Mouse (Mus musculus) left cerebral cortex, postnatal 36 days (tissue): ENCODE data around the gene Ppp1r12b. TPM values are rescaled to one million over a fixed set of nuclear protein-coding genes. Genes with fewer than 3 reads are reported as not detected.
A peak's percentile ranks its signal among the peaks of the same experiment; 100 is the strongest.

Experiments used
- DNase-seq, 2 experiments: peaks; one replicate each; pipeline ENCODE4 v3.0.0; 2021 to 2022; ENCODE audit warnings: low spot score in 2 of 2, mixed read lengths in 1 of 2
- intact Hi-C: fragments of 180-260 bp; cut with DNase I; formaldehyde crosslinking; loops from one replicate; pipeline ENCODE4 v1.15.1; 2025
- total RNA-seq, 2 experiments: library from RNA; stranded (reverse); gene quantifications; 2 replicates each; pipeline ENCODE4 v1.2.3; 2021

The Ppp1r12b gene
- total RNA-seq, 2 experiments from 2014 or later, result 75.6 to 88.7 TPM

- DNase-seq, result no peak
- intact Hi-C loops, result no loop called here
These were observed 139.1 kb downstream of the Ppp1r12b start for GRCm38 (mm10) chr1:134816617-134817016.

GRCm38 (mm10) chr1:134815748-134816147 is 140.0 kb downstream of the Ppp1r12b start:
- intact Hi-C loops, result no loop called here
- DNase-seq, result no peak

GRCm38 (mm10) chr1:134805471-134805870 is 150.3 kb downstream of the Ppp1r12b start:
- no peak for DNase-seq
- intact Hi-C loops, result no loop called here

- DNase-seq, result no peak
- intact Hi-C loops, result no loop called here
These were observed 151.4 kb downstream of the Ppp1r12b start for GRCm38 (mm10) chr1:134804373-134804772.

- DNase-seq, result no peak
These were observed 152.2 kb downstream of the Ppp1r12b start for GRCm38 (mm10) chr1:134803286-134804117.

GRCm38 (mm10) chr1:134801758-134802157 is 154.0 kb downstream of the Ppp1r12b start:
- DNase-seq, result peak in 1 of 2 experiments; percentile 17
- intact Hi-C loops, result no loop called here

More at GRCm38 (mm10) chr1:134803286-134804117, 152.2 kb downstream of the Ppp1r12b start:
- intact Hi-C loops, result no loop called here

- no peak for DNase-seq
- intact Hi-C loops, result no loop called here
These were observed 159.2 kb downstream of the Ppp1r12b start for GRCm38 (mm10) chr1:134796536-134796935.

- intact Hi-C loops, result no loop called here
These were observed 159.7 kb downstream of the Ppp1r12b start for GRCm38 (mm10) chr1:134796076-134796475.

GRCm38 (mm10) chr1:134791456-134791855 is 164.3 kb downstream of the Ppp1r12b start:
- intact Hi-C loops, result no loop called here
- no peak for DNase-seq

More at GRCm38 (mm10) chr1:134796076-134796475, 159.7 kb downstream of the Ppp1r12b start:
- no peak for DNase-seq

- no peak for DNase-seq
- intact Hi-C loops, result no loop called here
These were observed 164.9 kb downstream of the Ppp1r12b start for GRCm38 (mm10) chr1:134790716-134791439.

GRCm38 (mm10) chr1:134788096-134788495 is 167.6 kb downstream of the Ppp1r12b start:
- intact Hi-C loops, result loop anchor here (5.0 kb wide), 1 partner anchor 34 kb away; no protein-coding TSS in a partner anchor
- DNase-seq, result no peak

GRCm38 (mm10) chr1:134784911-134785310 is 170.8 kb downstream of the Ppp1r12b start:
- no peak for DNase-seq
- intact Hi-C loops, result loop anchor here (5.0 kb wide), 1 partner anchor 37 kb away; no protein-coding TSS in a partner anchor

- DNase-seq, result no peak
- intact Hi-C loops, result no loop called here
These were observed 171.3 kb downstream of the Ppp1r12b start for GRCm38 (mm10) chr1:134784481-134784880.

- intact Hi-C loops, result no loop called here
- DNase-seq, result no peak
These were observed 171.8 kb downstream of the Ppp1r12b start for GRCm38 (mm10) chr1:134783958-134784357.

GRCm38 (mm10) chr1:134782797-134783196 is 172.9 kb downstream of the Ppp1r12b start:
- intact Hi-C loops, result no loop called here
- no peak for DNase-seq

GRCm38 (mm10) chr1:134777936-134778548 is 177.7 kb downstream of the Ppp1r12b start:
- intact Hi-C loops, result no loop called here

GRCm38 (mm10) chr1:134777201-134777885 is 178.4 kb downstream of the Ppp1r12b start:
- intact Hi-C loops, result no loop called here

More at GRCm38 (mm10) chr1:134777936-134778548, 177.7 kb downstream of the Ppp1r12b start:
- no peak for DNase-seq

GRCm38 (mm10) chr1:134775631-134776030 is 180.1 kb downstream of the Ppp1r12b start:
- intact Hi-C loops, result no loop called here
- DNase-seq, result no peak

More at GRCm38 (mm10) chr1:134777201-134777885, 178.4 kb downstream of the Ppp1r12b start:
- no peak for DNase-seq

GRCm38 (mm10) chr1:134774728-134775287 is 180.9 kb downstream of the Ppp1r12b start:
- DNase-seq, result no peak
- intact Hi-C loops, result no loop called here
